Mouse (Mus musculus): ENCODE results near the gene Klrg1. TPM values are rescaled to one million over a fixed set of nuclear protein-coding genes. Genes with fewer than 3 reads are reported as not detected.

The Klrg1 gene
- total and polyA plus RNA-seq, 3 experiments: 0.28 to 1.0 TPM; not detected in 1

DNA sequence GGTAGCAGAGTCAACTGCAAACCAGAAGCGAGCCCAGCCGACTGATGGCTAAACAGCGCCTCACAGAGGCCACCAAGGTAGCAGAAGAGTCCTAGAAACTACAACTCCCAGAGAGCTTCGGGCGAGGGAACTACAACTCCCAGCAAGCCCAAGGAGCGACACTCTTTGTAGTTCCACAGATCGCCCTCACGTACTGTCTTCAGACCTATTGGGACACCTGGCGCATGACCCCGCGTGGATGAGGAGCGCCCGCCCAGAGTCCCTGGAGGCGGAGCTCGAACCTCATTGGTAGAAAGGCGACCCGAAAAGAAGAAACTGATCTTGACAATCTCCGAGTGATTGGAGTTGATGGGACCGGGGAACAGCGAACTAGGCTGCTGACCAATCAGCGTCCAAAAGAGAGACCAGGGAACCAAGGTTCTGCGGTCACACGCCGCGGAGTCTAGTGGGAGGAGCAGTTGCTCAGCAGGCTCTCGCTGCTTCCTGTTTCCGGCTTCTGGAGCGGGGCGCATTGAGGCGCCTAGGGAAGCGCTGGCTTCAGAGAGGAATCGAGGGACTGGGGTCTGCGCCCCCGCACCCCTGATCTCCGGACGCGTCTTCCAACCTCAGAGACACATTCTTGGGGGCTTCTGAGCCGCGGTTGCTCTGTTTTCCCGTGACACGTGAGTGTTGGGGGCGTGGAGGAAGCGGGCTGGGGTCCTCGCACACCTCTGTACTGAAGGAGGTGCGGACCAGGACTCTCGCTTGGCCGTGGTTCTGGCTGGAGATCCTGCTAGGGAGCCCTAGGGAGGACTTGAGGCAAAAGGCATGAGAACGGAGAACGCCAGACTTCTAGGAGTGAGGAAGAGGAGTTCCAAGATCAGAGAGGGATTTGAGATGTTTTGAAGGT is 26.1 kb upstream of the Klrg1 start, which contains the start of gene M6pr (continued):
- TF ChIP-seq JUND (IDR thresholded peaks at IDR 0.05; ENCODE audit: low read depth, low read length) (no peak), POLR2AphosphoS2 (IDR thresholded peaks at IDR 0.05; ENCODE audit: low read length) (peak; percentile 66; the same call in 1 of the 2 replicates), CTCF (IDR thresholded peaks at IDR 0.05 in 2 of 3, conservative IDR thresholded peaks at IDR 0.05 in 1 of 3; ENCODE audit: control insufficient read depth in 1 of 3, insufficient read depth in 1 of 3, low read depth in 2 of 3, low read length in 3 of 3, poor library complexity in 1 of 3, severe bottlenecking in 1 of 3) (peak; percentile 72 to 98 (median 87)), SIN3A (IDR thresholded peaks at IDR 0.05; ENCODE audit: low read length) (peak; percentile 91), MAFK (IDR thresholded peaks at IDR 0.05; ENCODE audit: borderline replicate concordance, low read depth, low read length) (no peak), UBTF (IDR thresholded peaks at IDR 0.05; ENCODE audit: borderline replicate concordance, insufficient read depth, low read depth, low read length) (no peak), SMC3 (IDR thresholded peaks at IDR 0.05; ENCODE audit: low read depth, low read length) (peak; percentile 81), ZMIZ1 (IDR thresholded peaks at IDR 0.05; ENCODE audit: low read depth, low read length) (peak; percentile 59; the same call in 1 of the 2 replicates), HCFC1 (IDR thresholded peaks at IDR 0.05; ENCODE audit: low read depth, low read length) (peak; percentile 98), CHD2 (IDR thresholded peaks at IDR 0.05; ENCODE audit: low read length) (peak; percentile 63), GATA1 (IDR thresholded peaks at IDR 0.05; ENCODE audit: low read depth, low read length) (no peak), ZKSCAN1 (IDR thresholded peaks at IDR 0.05; ENCODE audit: low read depth, low read length) (no peak), MEF2A (IDR thresholded peaks at IDR 0.05; ENCODE audit: extremely low read depth, insufficient replicate concordance, low read depth, low read length, poor library complexity, severe bottlenecking) (no peak), MXI1 (IDR thresholded peaks at IDR 0.05; ENCODE audit: low read depth, low read length) (peak; percentile 93), ZNF384 (IDR thresholded peaks at IDR 0.05; ENCODE audit: low read depth, low read length) (0 out of 2 replicates have a peak, but pooled peaks have one; percentile 27), EP300 (IDR thresholded peaks at IDR 0.05; ENCODE audit: low read depth in 1 of 2, low read length in 2 of 2) (no peak; a peak in 1 of 4 replicates), ZC3H11A (IDR thresholded peaks at IDR 0.05; ENCODE audit: low read depth, low read length) (peak; percentile 80), GABPA (IDR thresholded peaks at IDR 0.05; ENCODE audit: low read depth, low read length) (no peak)

DNA sequence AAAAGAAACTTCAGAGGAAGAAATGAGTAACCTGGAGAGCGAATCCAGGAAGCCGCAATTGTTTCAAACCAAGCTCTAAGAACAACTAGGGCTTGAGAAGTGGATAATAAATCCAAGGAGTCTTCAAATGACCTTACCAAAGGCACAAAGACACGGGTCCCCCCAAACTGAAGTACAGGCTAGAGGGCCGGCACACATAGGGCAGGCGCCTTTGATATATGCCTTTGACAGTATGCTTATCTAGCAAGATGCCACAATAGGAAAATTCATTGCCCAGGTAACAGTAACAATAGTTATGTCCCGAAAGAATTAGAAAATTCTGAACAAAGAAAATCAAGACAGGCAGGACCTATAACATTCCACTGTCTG is 25.4 kb upstream of the Klrg1 start:
- TF ChIP-seq ZNF384 (IDR thresholded peaks at IDR 0.05; ENCODE audit: low read depth, low read length): no peak
- no peak for TF ChIP-seq POLR2AphosphoS2 (IDR thresholded peaks at IDR 0.05; ENCODE audit: low read length)
- no peak for TF ChIP-seq HCFC1 (IDR thresholded peaks at IDR 0.05; ENCODE audit: low read depth, low read length)
- Histone ChIP-seq H3K4me3 (ENCODE audit: control insufficient read depth in 1 of 2, insufficient read depth in 1 of 2, low read depth in 2 of 2, low read length in 2 of 2) (peak overlapping the region in 1 of 2 experiments; percentile 89; a peak in 2 of 4 replicates), H3K36me3 (ENCODE audit: control insufficient read depth in 1 of 2, insufficient read depth in 2 of 2, low read length in 2 of 2) (peaks cover 6 to 18% of the 10 kb centered on the region in 2 experiments; a peak in 3 of 4 replicates), H3K79me2 (ENCODE audit: control insufficient read depth, insufficient read depth, low read length, poor library complexity) (peaks cover 30% of the 10 kb centered on the region), H3K9ac (ENCODE audit: control insufficient read depth, low read depth, low read length, poor library complexity, severe bottlenecking) (peak overlapping the region; percentile 58), H3K9me3 (replicated peaks; ENCODE audit: insufficient read depth, low read length) (no peaks in the 10 kb centered on the region), H3K4me1 (ENCODE audit: control insufficient read depth in 1 of 2, insufficient read depth in 2 of 2, low read length in 2 of 2) (peaks cover 4 to 13% of the 10 kb centered on the region in 2 experiments; a peak in 2 of 4 replicates), H3K27ac (ENCODE audit: control insufficient read depth, low read depth, low read length) (peak overlapping the region; percentile 17; the same call in 1 of the 2 replicates), H3K27me3 (ENCODE audit: control insufficient read depth in 1 of 2, insufficient read depth in 2 of 2, low read length in 2 of 2) (no peaks in the 10 kb centered on the region)
- no peak for DNase-seq (ENCODE audit: low read depth, low spot score)
